Mouse (Mus musculus): ENCODE results near the gene Fgf3.
"Not testable (repeated sequence)": the region's sequence is repeated elsewhere in the genome, so short reads cannot be mapped to it uniquely, and the experiment has no call there.

The Fgf3 gene

DNA sequence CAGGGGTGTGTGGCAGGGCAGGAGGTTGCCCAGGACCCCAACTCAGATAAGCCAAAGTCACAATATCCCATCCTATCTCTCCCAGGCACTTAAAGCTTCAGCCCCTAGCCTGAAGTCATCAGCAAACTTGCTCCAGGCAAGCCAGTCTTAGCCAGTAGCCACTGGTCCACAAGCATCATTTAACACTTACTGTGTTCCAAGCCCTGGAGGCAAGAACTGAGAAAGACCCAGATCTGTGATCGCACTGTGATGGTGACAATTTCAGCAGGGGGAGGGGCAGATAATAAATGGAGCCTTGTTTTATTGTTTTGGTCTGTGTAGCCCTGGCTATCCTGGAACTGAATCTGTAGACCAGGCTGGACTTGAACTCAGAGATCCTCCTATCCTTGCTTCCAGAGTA, 20.8 kb downstream of the Fgf3 start:
- DNase-seq, result no peak

- peak; percentile 22 to 30 for DNase-seq
These were observed 23.3 kb downstream of the Fgf3 start for GRCm38 (mm10) chr7:144861056-144861768.

DNA sequence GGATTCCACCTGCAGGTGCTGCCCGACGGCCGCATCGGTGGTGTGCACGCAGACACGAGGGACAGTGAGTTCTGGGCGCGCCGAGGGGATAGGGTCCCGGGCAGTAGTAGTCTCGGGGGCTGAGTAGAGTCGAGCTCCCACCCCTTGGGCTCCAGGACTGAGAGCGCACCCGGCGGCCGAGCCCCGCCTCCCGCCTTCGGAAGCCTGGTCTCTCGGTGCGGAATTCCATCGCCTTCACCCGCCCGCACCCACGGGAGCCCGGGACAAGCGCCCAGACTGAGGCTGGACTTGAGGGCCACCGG, 23.8 kb downstream of the Fgf3 start:
- peak; percentile 33 to 41 for DNase-seq

DNA sequence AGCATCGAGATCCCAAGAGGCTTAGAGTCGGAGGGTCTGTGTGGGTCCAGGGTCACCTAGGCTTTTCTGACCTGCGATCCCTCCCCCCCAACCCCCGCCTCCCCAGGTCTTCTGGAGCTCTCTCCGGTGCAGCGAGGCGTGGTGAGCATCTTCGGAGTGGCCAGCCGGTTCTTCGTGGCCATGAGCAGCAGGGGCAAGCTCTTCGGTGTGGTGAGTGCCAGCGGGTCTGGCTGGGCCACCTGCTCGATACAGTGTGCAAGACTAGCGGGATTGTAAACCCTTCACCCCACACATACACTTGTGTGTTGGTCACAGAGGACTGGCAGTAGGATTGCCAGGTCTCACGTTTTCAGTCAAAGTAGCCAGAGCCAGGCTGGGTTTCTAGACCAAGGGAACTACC, 24.2 kb downstream of the Fgf3 start:
- peak; percentile 63 to 77 for DNase-seq

DNA sequence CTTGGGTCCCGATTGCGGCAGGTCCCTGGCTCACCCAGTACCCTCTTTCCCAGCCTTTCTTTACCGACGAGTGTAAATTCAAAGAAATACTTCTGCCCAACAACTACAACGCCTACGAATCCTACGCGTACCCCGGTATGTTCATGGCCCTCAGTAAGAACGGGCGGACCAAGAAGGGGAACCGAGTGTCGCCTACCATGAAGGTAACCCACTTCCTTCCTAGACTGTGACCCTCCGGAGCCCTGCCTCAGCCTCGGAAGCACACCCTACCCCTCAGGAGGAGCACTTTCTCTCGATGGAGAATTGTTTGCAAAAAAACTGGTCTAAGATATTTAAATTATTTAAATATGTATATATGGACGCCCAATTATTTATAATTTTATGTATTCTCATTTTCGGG, 24.8 kb downstream of the Fgf3 start:
- no peak for DNase-seq

DNA sequence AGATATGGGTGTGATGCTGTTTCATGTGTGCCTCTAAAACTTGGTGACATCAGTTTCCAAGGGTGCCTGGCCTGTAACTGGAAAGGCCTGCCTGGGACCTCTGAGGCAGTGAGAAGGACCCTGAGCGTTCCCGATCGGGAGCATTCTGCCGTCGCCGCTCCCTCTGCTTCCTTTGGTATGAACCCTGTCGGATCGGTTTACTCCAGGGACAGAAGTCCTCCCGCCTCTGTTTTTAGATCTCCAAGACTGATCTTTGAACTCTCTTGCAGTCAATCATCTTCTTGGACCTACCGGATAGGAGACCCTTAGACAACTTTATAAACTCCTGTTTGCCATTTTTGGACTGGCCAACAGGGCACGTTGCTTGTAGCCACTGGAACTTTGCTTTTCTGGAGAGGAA, 25.3 kb downstream of the Fgf3 start:
- DNase-seq, result no peak

- no peak for DNase-seq
These were observed 26.3 kb downstream of the Fgf3 start for GRCm38 (mm10) chr7:144864160-144864670.

DNA sequence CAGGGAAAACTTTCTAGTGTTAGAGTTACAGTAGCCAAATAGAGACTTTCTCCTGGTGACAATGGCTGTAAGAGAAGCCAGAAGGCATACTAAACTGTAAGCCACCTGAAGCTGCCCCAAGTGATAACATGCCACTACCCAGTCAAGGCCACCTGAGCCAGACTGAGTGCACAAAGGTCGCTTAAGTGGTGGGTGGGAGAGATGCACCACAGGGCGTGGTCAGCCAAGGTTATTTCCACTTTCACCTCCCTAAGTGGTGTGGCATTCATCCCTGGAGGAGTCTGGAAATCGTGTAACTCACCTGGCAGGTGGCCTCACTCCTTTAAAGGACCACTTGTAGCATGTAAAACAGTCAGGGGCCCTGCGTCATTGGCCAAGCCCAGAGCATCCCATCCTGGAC, 29.3 kb downstream of the Fgf3 start:
- DNase-seq, result no peak

GRCm38 (mm10) chr7:144867602-144868001, 29.7 kb downstream of the Fgf3 start:
- DNase-seq, result no peak

GRCm38 (mm10) chr7:144872420-144872819, 34.5 kb downstream of the Fgf3 start:
- no peak for DNase-seq

DNA sequence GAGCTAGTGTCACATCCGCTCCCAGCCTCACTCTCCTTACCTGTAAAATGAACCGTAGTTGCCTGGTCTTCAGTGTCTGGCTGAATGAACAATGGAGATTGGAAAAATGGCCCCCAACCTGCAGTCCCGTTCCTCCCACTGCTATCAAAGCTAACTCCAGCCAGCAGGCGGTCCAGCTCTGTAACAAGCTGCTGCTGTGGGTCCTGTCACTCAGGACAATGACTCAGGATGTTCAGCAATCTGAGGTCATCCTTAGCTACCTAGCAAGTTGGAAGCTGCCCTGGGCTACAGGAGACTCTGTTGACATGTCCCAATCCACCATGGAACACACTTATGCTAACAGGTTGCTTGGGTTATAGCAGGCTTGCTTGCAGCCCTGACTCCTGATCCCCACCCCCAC, 35.3 kb downstream of the Fgf3 start:
- no peak for DNase-seq

- DNase-seq, result no peak
These were observed 36.3 kb downstream of the Fgf3 start for GRCm38 (mm10) chr7:144874226-144874625.

GRCm38 (mm10) chr7:144878401-144878800, 40.5 kb downstream of the Fgf3 start:
- DNase-seq, result no peak

GRCm38 (mm10) chr7:144883106-144883505, 45.2 kb downstream of the Fgf3 start:
- DNase-seq, result no peak

DNA sequence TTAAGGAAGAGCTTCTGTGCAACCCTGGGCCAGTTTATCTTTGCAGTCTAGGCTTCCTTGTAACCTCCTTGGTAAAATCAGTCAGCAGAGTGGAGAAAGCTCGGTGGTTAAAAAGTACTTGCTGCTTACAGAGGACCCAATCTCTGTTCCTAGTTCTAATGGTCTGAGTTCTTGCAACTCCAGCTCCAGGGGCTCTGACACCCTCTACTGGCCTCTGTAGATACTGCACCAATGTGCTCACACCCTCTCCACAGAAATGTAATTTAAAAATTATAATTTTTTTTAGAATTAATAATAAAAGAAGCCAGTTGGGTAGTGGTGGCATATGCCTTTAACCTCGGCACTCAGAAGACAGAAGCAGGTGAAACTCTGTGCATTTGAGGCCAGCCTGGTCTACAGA, 49.8 kb downstream of the Fgf3 start:
- no peak for DNase-seq

- DNase-seq, result no peak
These were observed 50.8 kb downstream of the Fgf3 start for GRCm38 (mm10) chr7:144888564-144889299.

DNA sequence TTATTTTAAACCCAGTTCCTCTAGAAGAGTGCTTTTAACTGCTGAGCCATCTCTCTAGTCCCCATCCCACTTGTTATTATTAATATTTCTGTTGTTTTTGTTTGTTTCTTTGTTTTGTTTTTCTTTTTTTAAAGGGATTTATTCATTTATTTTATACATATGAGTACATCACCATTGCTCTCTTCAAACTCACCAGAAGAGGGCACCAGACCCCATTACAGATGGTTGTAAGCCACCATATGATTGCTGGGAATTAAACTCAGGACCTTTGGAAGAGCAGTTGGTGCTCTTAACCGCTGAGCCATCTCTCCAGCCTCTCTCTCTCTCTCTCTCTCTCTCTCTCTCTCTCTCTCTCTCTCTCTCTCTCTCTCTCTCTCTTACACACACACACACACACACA, 52.8 kb downstream of the Fgf3 start:
- not testable (repeated sequence) for DNase-seq

DNA sequence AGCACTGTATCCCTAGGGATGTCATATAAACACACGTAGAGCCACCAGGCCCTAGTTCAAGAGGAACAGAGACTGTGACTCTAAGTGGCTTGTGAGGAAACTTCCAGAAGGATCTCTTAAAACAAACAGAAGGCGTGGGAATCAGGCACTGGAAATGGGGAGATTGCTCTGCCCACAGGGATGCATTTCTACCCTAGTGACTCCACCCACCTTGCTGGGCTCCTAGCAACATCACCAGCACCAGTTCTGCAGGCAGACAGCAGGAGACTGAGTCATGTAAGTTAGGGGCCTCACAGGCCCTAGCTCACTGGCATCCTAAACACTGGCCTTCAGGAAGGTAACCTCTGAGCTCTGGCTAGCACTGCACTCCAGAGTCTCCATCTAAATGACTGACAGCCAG, 54.0 kb downstream of the Fgf3 start:
- no peak for DNase-seq

DNA sequence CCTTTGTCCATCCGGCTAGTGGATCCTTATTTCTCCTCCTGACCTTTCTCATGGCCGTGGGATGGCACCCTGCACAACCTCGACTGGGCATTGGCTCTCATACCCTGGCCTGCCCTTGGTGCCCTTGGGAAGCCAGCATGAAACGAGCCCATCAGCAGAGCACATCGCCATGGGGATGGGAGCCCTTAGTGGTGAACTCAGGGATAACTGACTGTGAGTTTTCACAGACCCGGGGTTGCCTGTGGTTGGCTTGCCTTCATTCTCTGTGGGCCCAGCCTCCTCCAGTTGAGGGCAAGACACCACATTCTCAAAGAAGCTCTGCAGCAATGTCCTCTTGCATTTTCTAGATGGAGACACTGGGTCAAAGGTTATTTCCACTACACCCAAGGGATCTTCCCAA, 54.4 kb downstream of the Fgf3 start:
- no peak for DNase-seq

All from cerebellum, postnatal 10 days (tissue).